Mouse (Mus musculus) layer of hippocampus, postnatal 25 days (tissue): ENCODE data around the gene Gpr107. TPM values are rescaled to one million over a fixed set of nuclear protein-coding genes. Genes with fewer than 3 reads are reported as not detected.

Experiments used
- total RNA-seq, 2 experiments: library from RNA; stranded (reverse); gene quantifications; 2 replicates each; pipeline ENCODE4 v1.2.3; 2021

The Gpr107 gene
- total RNA-seq, 2 experiments from 2014 or later = 45.2 to 49.6 TPM

Other genes starting within 250 kb of the Gpr107 start
- gene Ptges, start 222.5 kb upstream of the Gpr107 start, total RNA-seq = 1 to 10 TPM; 2.7 to 4.2 TPM
- gene Tor1b, start 199.4 kb upstream of the Gpr107 start, total RNA-seq = 10 to 100 TPM; 37.4 to 39.6 TPM
- 10 to 100 TPM; 47.5 to 48.8 TPM for gene Tor1a, start 184.4 kb upstream of the Gpr107 start, total RNA-seq
- gene BC005624, start 170.1 kb upstream of the Gpr107 start, total RNA-seq = 10 to 100 TPM; 60.0 to 61.7 TPM
- 10 to 100 TPM; 82.8 to 89.9 TPM for gene Usp20, start 170.0 kb upstream of the Gpr107 start, total RNA-seq
- gene Fnbp1, start 10.3 kb upstream of the Gpr107 start, total RNA-seq = 100 to 1,000 TPM in 1 of 2 experiments, 10 to 100 TPM in 1; 95.1 to 118 TPM
- gene Ncs1, start 93.5 kb downstream of the Gpr107 start, total RNA-seq = 100 to 1,000 TPM; 259 to 284 TPM
- under 1 TPM; 0.25 to 0.49 TPM for gene Hmcn2, start 162.1 kb downstream of the Gpr107 start, total RNA-seq